In genomic region chr16:97492369-97492768, GRCm38 (mm10) we compare ENCODE assay signal across 30 mouse cellular contexts. TPM values are rescaled to one million over a fixed set of nuclear protein-coding genes. Genes with fewer than 3 reads are reported as not detected.
A peak's percentile ranks its signal among the peaks of the same experiment; 100 is the strongest.
DNase-seq lines count a peak whose midpoint lies in the region; ATAC-seq and TF ChIP-seq lines count a peak whose summit lies in the region.
"Had no signal": no experiment of that assay in that cellular context is flagged by ENCODE, and none has a peak within 500 bp of the region (broad histone marks: within the 10 kb centered on the region; RNA-seq: fewer than 3 reads in every experiment).

No protein-coding gene starts in this region.

- no peaks in the 10 kb centered on the region for H3K4me1 ChIP-seq in liver, embryonic 12.5 days
- H3K4me1 ChIP-seq in liver, postnatal 0 days (ENCODE audit: insufficient read depth) = no peaks in the 10 kb centered on the region
- H3K4me1 ChIP-seq in stomach, embryonic 15.5 days = no peaks in the 10 kb centered on the region
- H3K4me1 ChIP-seq in stomach, postnatal 0 days (replicated peaks; ENCODE audit: control insufficient read depth, insufficient read depth) = no peaks in the 10 kb centered on the region
- H3K4me1 ChIP-seq: embryonic facial prominence, embryonic 10.5 days; embryonic facial prominence, embryonic 13.5 days; forebrain, embryonic 12.5 days; forebrain, embryonic 15.5 days; hindbrain, embryonic 10.5 days; hindbrain, embryonic 13.5 days had no signal

- H3K4me2 ChIP-seq in liver, embryonic 12.5 days = no peak overlapping the region
- no peak overlapping the region for H3K4me2 ChIP-seq in liver, postnatal 0 days (ENCODE audit: low read depth, low read length)
- H3K4me2 ChIP-seq in stomach, embryonic 15.5 days = no peak overlapping the region
- H3K4me2 ChIP-seq in stomach, postnatal 0 days (replicated peaks; ENCODE audit: low read depth) = no peak overlapping the region
- H3K4me2 ChIP-seq: embryonic facial prominence, embryonic 13.5 days; forebrain, embryonic 12.5 days; forebrain, embryonic 15.5 days; heart, embryonic 11.5 days; hindbrain, embryonic 13.5 days had no signal

- H3K36me3 ChIP-seq in liver, embryonic 12.5 days = no peaks in the 10 kb centered on the region
- no peaks in the 10 kb centered on the region for H3K36me3 ChIP-seq in liver, postnatal 0 days (replicated peaks; ENCODE audit: insufficient read depth, low read length)
- no peaks in the 10 kb centered on the region for H3K36me3 ChIP-seq in stomach, embryonic 15.5 days
- H3K36me3 ChIP-seq in stomach, postnatal 0 days (ENCODE audit: control insufficient read depth, insufficient read depth, low read length) = no peaks in the 10 kb centered on the region
- H3K36me3 ChIP-seq: embryonic facial prominence, embryonic 10.5 days; embryonic facial prominence, embryonic 13.5 days; forebrain, embryonic 12.5 days; forebrain, embryonic 15.5 days; hindbrain, embryonic 10.5 days; hindbrain, embryonic 13.5 days had no signal

- no peak for TF ChIP-seq CTCF in liver, postnatal 0 days (IDR thresholded peaks at IDR 0.05; ENCODE audit: low read depth)
- TF ChIP-seq CTCF in stomach, postnatal 0 days (IDR thresholded peaks at IDR 0.05; ENCODE audit: low read depth) = no peak

- H3K9ac ChIP-seq in liver, embryonic 12.5 days = no peak overlapping the region
- H3K9ac ChIP-seq in liver, postnatal 0 days (replicated peaks) = no peak overlapping the region
- H3K9ac ChIP-seq in stomach, embryonic 15.5 days = no peak overlapping the region
- no peak overlapping the region for H3K9ac ChIP-seq in stomach, postnatal 0 days (ENCODE audit: low read length)
- H3K9ac ChIP-seq: embryonic facial prominence, embryonic 13.5 days; forebrain, embryonic 12.5 days; forebrain, embryonic 15.5 days; hindbrain, embryonic 13.5 days had no signal

- H3K4me3 ChIP-seq in liver, embryonic 12.5 days = no peak overlapping the region
- H3K4me3 ChIP-seq in liver, postnatal 0 days (ENCODE audit: low read depth, low read length) = no peak overlapping the region
- H3K4me3 ChIP-seq in stomach, embryonic 15.5 days (replicated peaks) = no peak overlapping the region
- no peak overlapping the region for H3K4me3 ChIP-seq in stomach, postnatal 0 days (ENCODE audit: low read depth, low read length)
- H3K4me3 ChIP-seq: embryonic facial prominence, embryonic 10.5 days; embryonic facial prominence, embryonic 13.5 days; erythroblast, embryonic 14.5 days; forebrain, embryonic 12.5 days; forebrain, embryonic 15.5 days; hindbrain, embryonic 10.5 days; hindbrain, embryonic 13.5 days had no signal

- H3K9me3 ChIP-seq in liver, embryonic 12.5 days (replicated peaks) = no peaks in the 10 kb centered on the region
- no peaks in the 10 kb centered on the region for H3K9me3 ChIP-seq in liver, postnatal 0 days (ENCODE audit: low read length)
- no peaks in the 10 kb centered on the region for H3K9me3 ChIP-seq in stomach, embryonic 15.5 days
- no peaks in the 10 kb centered on the region for H3K9me3 ChIP-seq in stomach, postnatal 0 days (ENCODE audit: control insufficient read depth, low read length)
- H3K9me3 ChIP-seq: embryonic facial prominence, embryonic 10.5 days; embryonic facial prominence, embryonic 13.5 days; forebrain, embryonic 12.5 days; forebrain, embryonic 15.5 days; hindbrain, embryonic 10.5 days; hindbrain, embryonic 13.5 days had no signal

- ATAC-seq in liver, embryonic 12.5 days = 0 out of 2 replicates have a peak, but pooled peaks have one; percentile 32
- ATAC-seq in liver, postnatal 0 days = no peak; the same call in 1 of the 2 replicates
- ATAC-seq in stomach, embryonic 15.5 days (ENCODE audit: insufficient read depth, low FRiP score, low read depth) = peak; percentile 78; the same call in 1 of the 2 replicates
- ATAC-seq in stomach, postnatal 0 days (ENCODE audit: low FRiP score, low TSS enrichment) = peak; percentile 74; the same call in 1 of the 2 replicates
- ATAC-seq: CD4-positive, CD25-positive, alpha-beta regulatory T cell, adult 4 months; forebrain, embryonic 15.5 days; hindbrain, embryonic 16.5 days had no signal

- no peak for TF ChIP-seq EP300 in liver, postnatal 0 days (IDR thresholded peaks at IDR 0.05; ENCODE audit: low read depth)
- no peak for TF ChIP-seq EP300 in stomach, postnatal 0 days (optimal IDR thresholded peaks at IDR 0.05)

- H3K27me3 ChIP-seq in liver, embryonic 12.5 days (replicated peaks) = no peaks in the 10 kb centered on the region
- H3K27me3 ChIP-seq in liver, postnatal 0 days (ENCODE audit: insufficient read depth, low read length) = no peaks in the 10 kb centered on the region
- H3K27me3 ChIP-seq in stomach, embryonic 15.5 days (replicated peaks) = no peaks in the 10 kb centered on the region
- H3K27me3 ChIP-seq in stomach, postnatal 0 days (ENCODE audit: control insufficient read depth, insufficient read depth, low read length) = no peaks in the 10 kb centered on the region
- H3K27me3 ChIP-seq: embryonic facial prominence, embryonic 13.5 days; forebrain, embryonic 12.5 days; forebrain, embryonic 15.5 days had no signal

- WGBS in liver, embryonic 12.5 days (ENCODE audit: insufficient replicate concordance) = 39% methylated on average over 1 of the region's 1 CpGs
- 45% methylated on average over 1 of the region's 1 CpGs for WGBS in liver, postnatal 0 days (ENCODE audit: insufficient replicate concordance)
- WGBS in stomach, embryonic 15.5 days = 64% methylated on average over 1 of the region's 1 CpGs
- WGBS in stomach, postnatal 0 days = 72% methylated on average over 1 of the region's 1 CpGs

- H3K27ac ChIP-seq in liver, embryonic 12.5 days = no peak overlapping the region
- H3K27ac ChIP-seq in liver, postnatal 0 days (ENCODE audit: low read depth) = no peak overlapping the region
- H3K27ac ChIP-seq in stomach, embryonic 15.5 days = no peak overlapping the region
- H3K27ac ChIP-seq in stomach, postnatal 0 days (replicated peaks) = no peak overlapping the region
- H3K27ac ChIP-seq: embryonic facial prominence, embryonic 10.5 days; embryonic facial prominence, embryonic 13.5 days; forebrain, embryonic 12.5 days; forebrain, embryonic 15.5 days; hindbrain, embryonic 10.5 days; hindbrain, embryonic 13.5 days had no signal

- no peak for DNase-seq in liver, postnatal 0 days
- peak; percentile 44 for DNase-seq in urinary bladder, postnatal 14 days (ENCODE audit: low spot score)
- DNase-seq in urinary bladder, postnatal 25 days (ENCODE audit: low spot score) = no peak
- peak; percentile 48 for DNase-seq in stomach, postnatal 0 days (ENCODE audit: low spot score)
- DNase-seq in cerebellum, postnatal 36 days = no peak
- DNase-seq: adrenal gland, adult 2 months; adrenal gland, postnatal 14 days; cerebellum, adult 11 months; cerebellum, adult 2 months; cerebellum, adult 9-11 months; cerebellum, postnatal 25 days; embryo, embryonic 11 days; gastrocnemius, postnatal 36 days; heart, postnatal 36 days had no signal

RNA-seq across cellular contexts. Expression of gene Fam3b, which starts 22.2 kb away (rescaled TPM):
- not detected in 2 replicates for polyA plus RNA-seq in liver, embryonic 12.5 days (2016; fragmentation: Nextera tagmentation; extraction: Ambion mirVana)
- polyA plus RNA-seq in liver, postnatal 0 days (2015; fragmentation: Nextera tagmentation; extraction: Ambion mirVana) = 0.15 TPM in 1 of 2 replicates, not detected in the other
- 1.2 and 2.5 TPM in 2 replicates for polyA plus RNA-seq in stomach, embryonic 15.5 days (2015; fragmentation: Nextera tagmentation; extraction: Ambion mirVana)
- 50.6 and 55.3 TPM in 2 replicates for polyA plus RNA-seq in stomach, postnatal 0 days (2015; fragmentation: Nextera tagmentation; extraction: Ambion mirVana)
- polyA plus RNA-seq: adrenal gland, adult 2 months; C2C12; cerebellum, adult 2 months; cortical plate, adult 2 months; embryonic facial prominence, embryonic 10.5 days; embryonic facial prominence, embryonic 13.5 days; forebrain, embryonic 12.5 days; forebrain, embryonic 15.5 days; heart, embryonic 11.5 days; heart, embryonic 14.5 days; heart, postnatal 0 days; hindbrain, embryonic 10.5 days; hindbrain, embryonic 13.5 days; hindbrain, embryonic 16.5 days had no signal

RNA-seq across cellular contexts. Expression of gene Mx1, which starts 29.7 kb away (rescaled TPM):
- polyA plus RNA-seq in liver, embryonic 12.5 days (2016; fragmentation: Nextera tagmentation; extraction: Ambion mirVana) = 0.20 and 0.26 TPM in 2 replicates
- 0.63 and 1.0 TPM in 2 replicates for polyA plus RNA-seq in liver, postnatal 0 days (2015; fragmentation: Nextera tagmentation; extraction: Ambion mirVana)
- 0.35 and 0.39 TPM in 2 replicates for polyA plus RNA-seq in stomach, embryonic 15.5 days (2015; fragmentation: Nextera tagmentation; extraction: Ambion mirVana)
- polyA plus RNA-seq in stomach, postnatal 0 days (2015; fragmentation: Nextera tagmentation; extraction: Ambion mirVana) = 0.42 and 0.69 TPM in 2 replicates
- polyA plus RNA-seq: embryonic facial prominence, embryonic 10.5 days; erythroblast, embryonic 14.5 days; forebrain, embryonic 15.5 days; heart, embryonic 11.5 days; hindbrain, embryonic 10.5 days; hindbrain, embryonic 13.5 days had no signal

Comparison
In these comparisons a context has a peak if more than half of its experiments do, and no peak if none do; other contexts are left out.
1. DNase-seq: peak in urinary bladder, postnatal 14 days (single experiment) and stomach, postnatal 0 days (single experiment); none in liver, postnatal 0 days (single experiment), urinary bladder, postnatal 25 days (single experiment) and cerebellum, postnatal 36 days (0 of 2).
2. RNA of gene Fam3b, which starts 22.2 kb away (polyA plus RNA-seq): 50.6 to 55.3 TPM in stomach, postnatal 0 days; 1.2 to 2.5 TPM in stomach, embryonic 15.5 days, not detected in liver, embryonic 12.5 days and 0.15 TPM in liver, postnatal 0 days; every median in the first group is over 10 times any median in the second.